Mouse (Mus musculus): ENCODE measurements around the gene A930009A15Rik. TPM values are rescaled to one million over a fixed set of nuclear protein-coding genes. Genes with fewer than 3 reads are reported as not detected.

A930009A15Rik gene
- total RNA-seq (2017) = not detected in 2 replicates

GRCm38 (mm10) chr10:115569712-115570491, at the start of gene A930009A15Rik:
Gene A930009A15Rik (plus strand): TSS chr10:115569986.
- peak; percentile 76 for ATAC-seq (replicated peaks; ENCODE audit: low read depth, poor library complexity, severe bottlenecking)

GRCm38 (mm10) chr10:115520200-115521080, 49.3 kb upstream of the A930009A15Rik start:
- no peak for ATAC-seq (replicated peaks; ENCODE audit: low read depth, poor library complexity, severe bottlenecking)

- no peak for ATAC-seq (replicated peaks; ENCODE audit: low read depth, poor library complexity, severe bottlenecking)
Measured at GRCm38 (mm10) chr10:115521081-115521451, 48.7 kb upstream of the A930009A15Rik start.

- ATAC-seq (replicated peaks; ENCODE audit: low read depth, poor library complexity, severe bottlenecking) = no peak
Measured at GRCm38 (mm10) chr10:115528892-115529291, 40.9 kb upstream of the A930009A15Rik start.

GRCm38 (mm10) chr10:115529768-115530167, 40.0 kb upstream of the A930009A15Rik start:
- no peak for ATAC-seq (replicated peaks; ENCODE audit: low read depth, poor library complexity, severe bottlenecking)

GRCm38 (mm10) chr10:115530746-115531145, 39.0 kb upstream of the A930009A15Rik start:
- peak; percentile 89 for ATAC-seq (replicated peaks; ENCODE audit: low read depth, poor library complexity, severe bottlenecking)

- no peak for ATAC-seq (replicated peaks; ENCODE audit: low read depth, poor library complexity, severe bottlenecking)
Measured at GRCm38 (mm10) chr10:115542917-115543316, 26.9 kb upstream of the A930009A15Rik start.

GRCm38 (mm10) chr10:115550253-115550652, 19.5 kb upstream of the A930009A15Rik start:
- ATAC-seq (replicated peaks; ENCODE audit: low read depth, poor library complexity, severe bottlenecking) = no peak

GRCm38 (mm10) chr10:115551069-115551468, 18.7 kb upstream of the A930009A15Rik start:
- ATAC-seq (replicated peaks; ENCODE audit: low read depth, poor library complexity, severe bottlenecking) = no peak

GRCm38 (mm10) chr10:115553352-115554113, 16.3 kb upstream of the A930009A15Rik start:
- no peak for ATAC-seq (replicated peaks; ENCODE audit: low read depth, poor library complexity, severe bottlenecking)

GRCm38 (mm10) chr10:115555191-115555765, 14.5 kb upstream of the A930009A15Rik start:
- no peak for ATAC-seq (replicated peaks; ENCODE audit: low read depth, poor library complexity, severe bottlenecking)

GRCm38 (mm10) chr10:115556738-115557242, 13.0 kb upstream of the A930009A15Rik start:
- ATAC-seq (replicated peaks; ENCODE audit: low read depth, poor library complexity, severe bottlenecking) = no peak

GRCm38 (mm10) chr10:115561136-115561880, 8.5 kb upstream of the A930009A15Rik start:
- no peak for ATAC-seq (replicated peaks; ENCODE audit: low read depth, poor library complexity, severe bottlenecking)

- ATAC-seq (replicated peaks; ENCODE audit: low read depth, poor library complexity, severe bottlenecking) = no peak
Measured at GRCm38 (mm10) chr10:115562911-115563686, 6.7 kb upstream of the A930009A15Rik start.

- ATAC-seq (replicated peaks; ENCODE audit: low read depth, poor library complexity, severe bottlenecking) = no peak
Measured at GRCm38 (mm10) chr10:115563961-115564360, 5.8 kb upstream of the A930009A15Rik start.

- ATAC-seq (replicated peaks; ENCODE audit: low read depth, poor library complexity, severe bottlenecking) = no peak
Measured at GRCm38 (mm10) chr10:115570577-115570976, 791 bp downstream of the A930009A15Rik start.

- ATAC-seq (replicated peaks; ENCODE audit: low read depth, poor library complexity, severe bottlenecking) = no peak
Measured at GRCm38 (mm10) chr10:115571317-115571716, 1.5 kb downstream of the A930009A15Rik start.

- no peak for ATAC-seq (replicated peaks; ENCODE audit: low read depth, poor library complexity, severe bottlenecking)
Measured at GRCm38 (mm10) chr10:115571734-115572440, 2.1 kb downstream of the A930009A15Rik start.
